Mouse (Mus musculus) adrenal gland, postnatal 10 days (tissue): ENCODE measurements around the gene Chuk. TPM values are rescaled to one million over a fixed set of nuclear protein-coding genes. Genes with fewer than 3 reads are reported as not detected.

Experiments
- DNase-seq: peaks from one replicate; pipeline ENCODE4 v3.0.0; 2021; ENCODE audit warnings: mixed read lengths
- total RNA-seq, 2 experiments: library from RNA; stranded (reverse); gene quantifications; 2 replicates each; pipeline ENCODE4 v1.2.3; 2021

Gene Chuk
- total RNA-seq, 2 experiments from 2014 or later = 48.6 to 52.9 TPM

GRCm38 (mm10) chr19:44107661-44108521 lies 611 bp upstream of the Chuk start:
- DNase-seq = peak; percentile 27

- DNase-seq = no peak
Observed at GRCm38 (mm10) chr19:44104393-44104792, 2.9 kb downstream of the Chuk start.

- DNase-seq = no peak
Observed at GRCm38 (mm10) chr19:44103001-44103400, 4.3 kb downstream of the Chuk start.

GRCm38 (mm10) chr19:44100840-44101239 lies 6.4 kb downstream of the Chuk start:
- DNase-seq = no peak

DNA sequence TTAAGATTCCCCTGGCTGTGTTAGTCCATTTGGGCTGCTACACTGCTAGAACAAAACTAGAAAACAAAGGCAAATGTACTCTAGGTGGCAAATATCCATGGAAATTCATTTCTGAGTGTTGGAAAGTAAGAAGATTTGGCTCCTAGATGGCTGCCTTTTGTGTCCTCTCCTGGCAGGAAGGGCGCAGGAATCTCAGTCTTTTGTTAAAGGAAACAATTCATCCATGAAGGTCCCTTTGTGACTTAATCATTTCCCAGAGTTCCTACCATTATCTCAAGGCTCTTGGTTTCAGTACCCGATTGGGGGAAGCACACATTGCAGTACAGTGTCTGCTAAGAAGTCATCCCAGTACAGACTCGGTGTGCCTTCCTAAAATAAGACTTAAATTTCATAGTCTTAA lies 21.0 kb downstream of the Chuk start:
- no peak for DNase-seq

DNA sequence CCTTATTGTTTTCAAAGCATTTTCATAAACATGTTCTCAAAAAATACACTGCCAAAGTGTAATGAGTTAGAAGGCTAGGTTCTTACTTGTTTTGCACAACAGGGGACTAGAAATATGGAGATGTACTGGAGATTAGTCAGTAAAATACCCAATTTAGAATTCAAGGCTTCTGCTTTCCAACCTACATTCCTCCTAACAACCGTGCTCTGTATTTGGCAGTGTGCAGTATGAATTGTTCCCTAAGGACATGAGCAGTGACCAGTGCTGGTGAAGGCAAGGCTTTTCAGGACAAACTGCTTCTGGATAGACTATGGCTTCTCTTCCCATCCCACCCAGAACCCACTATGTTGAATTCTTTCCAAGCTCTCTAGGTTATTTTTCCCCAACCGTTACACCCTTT lies 26.4 kb downstream of the Chuk start:
- DNase-seq = no peak

DNA sequence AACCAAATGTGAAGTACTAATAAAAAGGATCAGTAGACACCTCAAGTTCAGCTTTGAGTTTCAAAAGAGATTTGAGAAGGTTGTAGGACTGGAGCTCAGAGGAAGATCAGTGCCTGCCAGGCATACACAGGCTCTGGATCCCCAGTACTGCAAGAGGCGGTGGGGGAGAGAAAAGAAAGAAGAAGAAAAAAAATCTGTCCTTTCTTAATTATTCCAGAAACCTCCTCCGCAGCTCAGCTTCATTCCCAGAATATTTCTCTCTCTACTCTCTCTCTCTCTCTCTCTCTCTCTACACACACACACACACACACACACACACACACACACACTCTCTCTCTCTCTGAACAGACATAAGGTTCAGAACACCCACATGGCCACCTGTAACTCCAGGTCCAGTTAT lies 27.3 kb downstream of the Chuk start:
- no peak for DNase-seq

- no peak for DNase-seq
Observed at GRCm38 (mm10) chr19:44077024-44077423, 30.3 kb downstream of the Chuk start.

GRCm38 (mm10) chr19:44076457-44076856 lies 30.8 kb downstream of the Chuk start:
- no peak for DNase-seq

DNA sequence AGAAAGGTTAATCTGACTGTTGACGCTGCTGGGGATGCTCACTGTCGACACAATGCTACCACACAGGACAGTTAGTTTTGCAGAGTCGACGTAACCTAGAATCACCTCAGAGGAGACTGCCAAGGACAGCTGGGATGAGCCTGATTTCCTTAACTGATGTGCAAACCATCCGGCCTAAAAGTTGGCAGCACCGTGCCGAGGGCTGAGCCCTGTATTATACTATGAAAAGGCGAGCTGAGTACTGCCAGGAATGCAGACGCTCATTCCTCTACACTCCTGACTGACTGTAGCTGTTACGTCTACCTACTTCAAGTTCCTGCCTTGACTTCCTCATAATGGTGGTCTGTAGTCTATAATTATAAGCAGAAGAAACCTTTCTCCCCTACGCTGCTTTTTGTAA lies 32.3 kb downstream of the Chuk start:
- DNase-seq = no peak

DNA sequence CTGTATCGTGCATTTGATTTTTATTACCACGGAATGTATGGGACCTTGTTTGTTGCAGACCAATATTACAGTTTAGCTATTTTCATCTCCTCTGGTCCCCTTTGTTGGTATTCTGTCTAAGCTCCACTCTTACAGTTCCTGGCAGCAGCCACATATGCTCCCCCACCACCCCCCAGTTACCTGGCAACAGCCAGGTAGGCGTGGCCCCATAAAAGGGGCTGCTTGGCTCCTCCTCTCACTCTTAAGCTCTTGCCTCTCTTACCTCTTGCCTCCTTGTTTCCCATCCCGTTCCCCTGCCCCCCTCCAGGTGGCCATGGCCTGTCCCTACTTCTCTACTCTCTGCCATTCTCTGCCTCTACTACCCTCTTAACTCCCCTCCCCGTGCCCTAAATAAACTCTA lies 36.1 kb downstream of the Chuk start:
- DNase-seq = no peak

DNA sequence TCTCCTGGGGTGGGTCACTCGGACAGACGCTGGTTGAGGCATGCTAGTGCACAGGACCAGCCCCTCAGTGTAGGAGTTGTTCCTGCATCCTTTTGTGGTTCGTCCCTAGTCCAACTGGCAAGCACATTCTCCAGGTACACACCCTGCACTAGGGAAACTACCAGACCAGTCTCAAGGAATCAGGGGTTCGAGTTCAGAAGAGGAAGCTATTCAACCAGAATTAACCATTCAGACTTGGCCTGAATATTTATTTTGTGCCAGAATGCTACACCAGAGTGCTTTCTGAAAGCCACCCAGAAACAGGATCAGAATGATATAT lies 37.4 kb downstream of the Chuk start:
- no peak for DNase-seq

GRCm38 (mm10) chr19:44069121-44069913 lies 38.0 kb downstream of the Chuk start, which contains the start of gene Erlin1:
Gene Erlin1 (minus strand): TSS chr19:44069785.
- DNase-seq = peak; percentile 96

DNA sequence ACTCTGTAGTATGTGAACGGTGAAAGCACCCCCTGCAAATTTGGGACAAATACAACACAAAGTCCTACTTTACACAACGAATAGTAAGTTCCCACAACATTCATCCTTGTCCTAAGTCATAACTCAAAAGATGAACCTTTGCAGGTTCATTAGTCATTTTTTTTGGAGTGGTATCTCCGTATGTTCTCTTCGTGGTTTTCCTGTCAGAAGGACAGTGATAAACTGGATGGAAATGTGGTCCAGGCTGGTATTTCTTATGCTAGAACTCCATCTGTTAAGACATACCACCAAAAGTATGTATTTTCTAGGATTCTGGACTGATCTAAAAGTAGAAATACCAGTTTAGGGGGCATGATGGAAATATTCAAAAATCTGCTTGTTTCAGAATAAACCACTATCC lies 39.0 kb downstream of the Chuk start:
- DNase-seq = no peak

- DNase-seq = no peak
Observed at GRCm38 (mm10) chr19:44067323-44068049, 39.8 kb downstream of the Chuk start.

GRCm38 (mm10) chr19:44064734-44065133 lies 42.5 kb downstream of the Chuk start:
- no peak for DNase-seq

DNA sequence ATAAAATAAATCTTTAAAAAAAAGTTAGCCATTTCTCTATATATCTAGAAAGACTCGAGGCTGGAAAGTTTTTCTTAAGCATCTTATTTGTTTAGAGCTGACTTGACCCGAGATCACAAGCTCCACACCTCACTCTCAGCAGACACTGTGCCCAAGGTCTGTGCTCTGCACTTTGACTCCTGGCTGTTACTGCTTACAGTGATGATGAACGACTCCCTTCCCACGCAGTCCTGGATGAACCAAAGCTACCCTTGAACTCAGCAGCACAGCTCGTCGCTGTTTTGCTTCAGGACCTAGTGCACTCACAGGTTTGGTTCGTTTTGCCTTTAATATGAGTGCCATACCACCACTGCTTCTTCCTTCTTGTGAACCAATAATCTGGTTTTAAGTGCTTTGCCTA lies 43.5 kb downstream of the Chuk start:
- no peak for DNase-seq

- no peak for DNase-seq
Observed at GRCm38 (mm10) chr19:44060226-44060625, 47.1 kb downstream of the Chuk start.

DNA sequence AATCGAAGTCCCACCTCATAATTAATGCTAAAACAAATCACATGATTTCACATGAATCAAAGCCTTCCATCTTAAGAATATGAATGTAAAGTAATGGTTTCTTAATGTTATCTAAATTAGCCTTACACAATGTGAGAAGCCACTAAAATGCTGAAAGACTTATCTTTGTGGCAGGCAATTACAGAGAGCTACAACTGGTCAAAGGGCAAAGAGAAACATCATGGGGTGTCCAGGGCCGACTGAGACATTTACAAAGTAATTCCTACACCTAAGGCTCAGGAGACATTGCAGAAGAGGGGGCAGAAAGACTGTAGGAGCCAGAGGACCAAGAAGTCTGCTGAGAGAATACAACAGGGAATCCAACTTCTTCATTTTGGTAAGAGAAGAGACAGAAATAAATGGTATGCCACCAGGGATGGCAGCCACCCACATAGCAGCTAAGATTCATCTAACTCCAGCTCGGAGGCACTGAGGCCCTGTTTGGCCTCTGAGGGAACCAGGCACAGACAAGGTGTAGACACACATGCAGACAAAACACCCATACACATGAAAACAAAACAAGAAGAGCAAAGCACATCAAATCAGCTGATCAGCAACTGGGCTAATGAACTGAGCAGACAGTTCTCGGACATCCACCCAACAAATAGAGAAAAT lies 52.0 kb downstream of the Chuk start:
- DNase-seq = no peak

GRCm38 (mm10) chr19:44050388-44050787 lies 56.9 kb downstream of the Chuk start:
- no peak for DNase-seq

GRCm38 (mm10) chr19:44049282-44049681 lies 58.0 kb downstream of the Chuk start:
- no peak for DNase-seq

GRCm38 (mm10) chr19:44045847-44046246 lies 61.4 kb downstream of the Chuk start:
- no peak for DNase-seq
